Mouse (Mus musculus) neural tube, embryonic 14.5 days (tissue): Measurements from ENCODE around the gene Erc2. TPM values are rescaled to one million over a fixed set of nuclear protein-coding genes. Genes with fewer than 3 reads are reported as not detected.

ENCODE experiments used
- ATAC-seq: fragments of 200-750 bp; cut with Nextera tagmentation; 2 replicates; pipeline ENCODE4 v1.8.0; 2017; ENCODE audit warnings: low read depth, mild to moderate bottlenecking, moderate TSS enrichment, moderate library complexity
- H3K27ac ChIP-seq: fragments of 300-500 bp; sonication (generic); 2 replicates; pipeline ENCODE4 v1.5.1; 2014; ENCODE audit warnings: low read depth, mild to moderate bottlenecking, control low read depth, low read length, moderate library complexity, mixed read lengths
- H3K27me3 ChIP-seq: fragments of 300-500 bp; sonication (generic); 2 replicates; pipeline ENCODE4 v1.6.1; 2014; ENCODE audit warnings: low read length; ENCODE audit not compliant: control insufficient read depth, insufficient read depth
- H3K36me3 ChIP-seq: fragments of 300-500 bp; sonication (generic); 2 replicates; pipeline ENCODE4 v1.6.1; 2014; ENCODE audit warnings: low read length, mixed read lengths; ENCODE audit not compliant: control insufficient read depth, insufficient read depth
- H3K4me1 ChIP-seq: fragments of 300-500 bp; sonication (generic); 2 replicates; pipeline ENCODE4 v1.6.1; 2014; ENCODE audit warnings: low read length; ENCODE audit not compliant: control insufficient read depth, insufficient read depth
- H3K4me2 ChIP-seq: fragments of 300-500 bp; sonication (generic); 2 replicates; pipeline ENCODE4 v1.6.1; 2014; ENCODE audit warnings: mild to moderate bottlenecking, low read depth, low read length, control low read depth
- H3K4me3 ChIP-seq: fragments of 300-500 bp; sonication (generic); 2 replicates; pipeline ENCODE4 v1.5.1; 2014; ENCODE audit warnings: low read depth, low read length, control low read depth, mixed read lengths
- H3K9ac ChIP-seq: fragments of 300-500 bp; sonication (generic); replicated peaks from 2 replicates; pipeline ENCODE4 v1.6.1; 2014; ENCODE audit warnings: low read depth, mild to moderate bottlenecking, control low read depth, low read length, mixed read lengths
- H3K9me3 ChIP-seq: fragments of 300-500 bp; sonication (generic); 2 replicates; pipeline ENCODE4 v1.6.1; 2016; ENCODE audit warnings: low read length; ENCODE audit not compliant: control insufficient read depth
- WGBS: fragments of 180-500 bp; shearing (Covaris S2); extraction: QIAGEN DNeasy Blood & Tissue Kit; methylation state at CpG from one replicate; pipeline ENCODE4 v1.1.7; 2014; 5-methylcytosine and 5-hydroxymethylcytosine counted together
- polyA plus RNA-seq: library from polyadenylated mRNA; unstranded; fragments of >200 nt; fragmentation: Nextera tagmentation; extraction: Ambion mirVana; gene quantifications from 2 replicates; pipeline ENCODE4 v1.2.1, GENCODE M21; 2014

Erc2 gene
- polyA plus RNA-seq, 1 experiment from 2014 or later = 117 TPM

DNA sequence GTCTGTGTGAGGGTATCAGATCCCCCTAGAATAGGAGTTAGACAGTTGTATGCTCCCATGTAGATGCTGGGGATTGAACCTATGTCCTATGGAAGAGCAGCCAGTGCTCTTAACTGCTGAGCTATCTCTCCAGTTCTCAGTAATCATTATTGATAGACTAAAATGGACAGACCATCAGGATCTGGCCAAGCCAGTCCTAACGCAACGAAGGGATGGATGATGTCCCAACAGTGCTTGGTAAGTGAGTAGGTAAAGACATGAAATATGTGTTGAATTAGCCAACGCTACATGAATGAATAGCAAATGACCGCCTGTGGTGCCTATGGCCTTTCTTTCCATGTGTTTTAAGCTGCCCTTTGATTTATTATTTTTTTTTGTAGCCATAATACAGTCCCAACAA, 871.6 kb downstream of the Erc2 start:
- no peaks in the 10 kb centered on the region for H3K27me3 ChIP-seq
- no peaks in the 10 kb centered on the region for H3K9me3 ChIP-seq
- H3K27ac ChIP-seq = no peak overlapping the region
- H3K4me3 ChIP-seq = no peak overlapping the region
- no peak overlapping the region for H3K9ac ChIP-seq
- 77% methylated on average over 4 of the region's 4 CpGs for WGBS
- no peak for ATAC-seq
- no peaks in the 10 kb centered on the region for H3K36me3 ChIP-seq
- H3K4me1 ChIP-seq = no peaks in the 10 kb centered on the region
- H3K4me2 ChIP-seq = no peak overlapping the region

DNA sequence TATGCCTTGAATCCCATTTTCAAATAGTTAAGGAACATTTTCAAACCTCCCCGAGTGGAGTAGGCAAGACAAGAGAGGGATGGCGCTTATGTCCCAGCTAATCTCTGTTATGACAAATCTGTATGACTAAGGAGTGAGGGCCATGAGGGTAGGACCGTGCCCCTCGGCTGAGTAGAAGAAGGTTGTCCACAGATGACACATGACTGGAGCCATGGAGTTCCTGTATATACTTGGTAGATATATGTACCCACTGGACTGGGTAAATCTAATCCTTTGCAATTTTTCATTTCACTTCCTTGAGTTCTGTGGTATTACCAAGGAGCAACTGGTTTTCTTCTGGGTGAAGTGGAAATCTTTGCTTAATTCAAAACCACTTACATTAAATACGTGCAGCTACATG, 872.0 kb downstream of the Erc2 start:
- WGBS = 91% methylated on average over 5 of the region's 5 CpGs
- H3K4me2 ChIP-seq = no peak overlapping the region
- no peaks in the 10 kb centered on the region for H3K9me3 ChIP-seq
- H3K9ac ChIP-seq = no peak overlapping the region
- no peak overlapping the region for H3K27ac ChIP-seq
- no peaks in the 10 kb centered on the region for H3K36me3 ChIP-seq
- H3K4me1 ChIP-seq = no peaks in the 10 kb centered on the region
- no peak overlapping the region for H3K4me3 ChIP-seq
- no peak for ATAC-seq
- H3K27me3 ChIP-seq = no peaks in the 10 kb centered on the region

DNA sequence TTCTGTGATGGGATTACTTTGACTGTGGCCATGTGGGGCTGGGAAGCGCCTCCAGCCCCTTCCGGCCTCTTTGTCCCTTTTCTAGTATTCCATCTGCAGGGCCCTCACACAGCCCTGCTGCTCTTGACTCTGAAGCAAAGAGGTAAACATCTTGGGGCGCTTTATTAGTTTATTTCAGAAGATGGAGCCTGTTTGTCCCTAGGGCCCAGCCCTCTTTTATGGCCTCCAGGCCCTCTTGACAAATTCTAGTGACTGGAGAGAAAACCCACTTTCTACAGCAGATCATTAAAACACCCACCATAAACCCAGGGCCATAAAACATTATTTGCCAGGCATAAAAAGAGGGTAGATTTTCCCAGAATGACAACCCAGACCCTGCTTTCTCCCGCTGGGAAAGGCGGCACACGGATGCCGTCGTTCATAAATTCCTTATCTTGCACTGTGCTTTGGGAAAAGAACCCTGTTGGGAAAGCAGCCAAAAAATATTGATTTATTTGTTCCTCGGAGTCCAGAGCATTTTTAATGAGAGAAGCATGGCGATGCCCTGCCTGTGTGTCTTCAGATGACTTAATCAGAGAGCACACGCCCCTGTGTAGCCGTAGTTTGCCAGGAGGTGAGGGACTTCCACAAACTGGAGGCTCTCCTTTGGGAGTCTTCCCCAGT, 879.1 kb downstream of the Erc2 start:
- H3K4me1 ChIP-seq = peaks cover 4% of the 10 kb centered on the region; the same call in 1 of the 2 replicates
- no peak overlapping the region for H3K9ac ChIP-seq
- no peak overlapping the region for H3K4me2 ChIP-seq
- H3K27me3 ChIP-seq = peaks cover 2% of the 10 kb centered on the region; the same call in 1 of the 2 replicates
- WGBS = 19% methylated on average over 12 of the region's 12 CpGs
- no peak overlapping the region for H3K4me3 ChIP-seq
- ATAC-seq = no peak
- H3K36me3 ChIP-seq = no peaks in the 10 kb centered on the region
- H3K9me3 ChIP-seq = no peaks in the 10 kb centered on the region
- H3K27ac ChIP-seq = no peak overlapping the region

DNA sequence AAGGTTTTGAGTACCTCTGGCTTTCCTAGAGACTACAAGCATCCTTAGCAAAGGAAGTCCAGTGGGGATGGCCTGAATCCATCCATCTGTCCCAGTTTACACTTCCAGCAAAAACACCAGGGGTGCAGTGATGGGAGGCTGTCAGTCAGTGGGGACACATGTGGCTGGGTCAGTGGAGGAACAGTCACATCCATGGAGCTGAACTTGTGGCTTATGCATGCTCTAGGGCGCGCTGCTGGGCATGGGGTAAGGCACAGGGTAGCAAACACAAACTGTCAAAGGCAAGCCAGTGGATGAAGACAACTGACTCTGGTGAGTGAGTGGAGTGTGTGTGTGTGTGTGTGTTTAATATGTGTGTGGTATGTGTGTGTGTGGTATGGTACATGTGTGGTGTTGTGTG, 881.0 kb downstream of the Erc2 start:
- Histone ChIP-seq H3K9ac (no peak overlapping the region), H3K4me2 (no peak overlapping the region), H3K36me3 (no peaks in the 10 kb centered on the region), H3K4me1 (peaks cover 4% of the 10 kb centered on the region; the same call in 1 of the 2 replicates), H3K9me3 (no peaks in the 10 kb centered on the region), H3K27ac (no peak overlapping the region), H3K27me3 (peaks cover 7% of the 10 kb centered on the region), H3K4me3 (no peak overlapping the region)
- 81% methylated on average over 2 of the region's 2 CpGs for WGBS
- ATAC-seq = no peak

DNA sequence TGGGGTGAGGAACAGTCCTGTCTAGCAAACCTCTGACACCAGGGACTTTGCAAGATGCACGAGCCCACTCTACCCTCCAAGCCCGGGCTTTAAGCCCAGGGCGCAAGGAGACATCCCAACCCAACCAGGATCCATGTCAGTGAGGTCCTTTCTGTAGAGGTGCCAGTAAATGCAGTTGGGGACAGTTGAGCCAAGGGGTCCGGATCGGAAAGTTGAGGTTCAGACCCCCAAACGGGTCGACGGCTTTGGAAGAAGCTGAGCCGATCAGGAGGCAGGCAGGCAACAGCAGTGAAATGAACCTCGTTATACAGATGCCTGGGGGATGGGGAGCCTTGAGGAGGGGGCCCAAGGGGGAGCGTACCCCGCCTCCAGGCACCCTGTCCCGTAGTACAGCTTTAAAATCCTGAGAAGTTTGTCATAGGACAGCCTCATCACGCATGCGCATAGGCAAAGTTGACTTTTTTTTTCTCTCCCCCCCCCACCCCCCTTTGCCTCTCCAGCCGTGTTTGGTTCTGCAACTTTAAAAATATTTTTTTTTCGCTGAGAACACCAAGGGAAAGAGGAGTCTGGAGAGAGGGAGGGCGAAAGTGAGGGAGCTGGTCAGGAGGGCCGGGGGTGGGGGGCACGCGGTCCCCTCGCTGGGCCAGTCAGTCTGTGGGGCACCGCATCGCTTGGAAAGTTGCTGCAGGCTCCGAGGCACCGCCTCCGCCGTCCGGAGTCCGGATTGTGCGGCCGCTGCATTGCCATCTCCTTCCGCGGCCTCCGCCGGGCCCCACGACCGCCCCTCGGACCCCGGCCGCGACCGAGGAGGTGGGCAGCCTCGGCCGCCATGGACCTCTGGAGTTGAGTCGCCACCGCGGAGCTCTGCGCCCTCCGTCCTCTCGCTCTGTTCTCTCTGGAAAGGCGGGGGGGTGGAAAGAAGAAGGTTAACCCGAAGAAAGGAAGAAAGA, 882.1 kb downstream of the Erc2 start, which contains the start of gene Wnt5a:
Wnt5a (plus strand) TSS at position 650 of the 950 bp plus-strand sequence.
- Histone ChIP-seq H3K9ac (peak within 1 kb of the TSS; percentile 65), H3K27ac (peak within 1 kb of the TSS; percentile 66), H3K4me2 (peak within 1 kb of the TSS; percentile 95), H3K36me3 (no peaks in the 10 kb centered on the region), H3K9me3 (no peaks in the 10 kb centered on the region), H3K27me3 (peaks cover 13% of the 10 kb centered on the region), H3K4me1 (peaks cover 9% of the 10 kb centered on the region; the same call in 1 of the 2 replicates), H3K4me3 (peak within 1 kb of the TSS; percentile 59)
- ATAC-seq = no peak
- WGBS = 2% methylated on average over 53 of the region's 53 CpGs

DNA sequence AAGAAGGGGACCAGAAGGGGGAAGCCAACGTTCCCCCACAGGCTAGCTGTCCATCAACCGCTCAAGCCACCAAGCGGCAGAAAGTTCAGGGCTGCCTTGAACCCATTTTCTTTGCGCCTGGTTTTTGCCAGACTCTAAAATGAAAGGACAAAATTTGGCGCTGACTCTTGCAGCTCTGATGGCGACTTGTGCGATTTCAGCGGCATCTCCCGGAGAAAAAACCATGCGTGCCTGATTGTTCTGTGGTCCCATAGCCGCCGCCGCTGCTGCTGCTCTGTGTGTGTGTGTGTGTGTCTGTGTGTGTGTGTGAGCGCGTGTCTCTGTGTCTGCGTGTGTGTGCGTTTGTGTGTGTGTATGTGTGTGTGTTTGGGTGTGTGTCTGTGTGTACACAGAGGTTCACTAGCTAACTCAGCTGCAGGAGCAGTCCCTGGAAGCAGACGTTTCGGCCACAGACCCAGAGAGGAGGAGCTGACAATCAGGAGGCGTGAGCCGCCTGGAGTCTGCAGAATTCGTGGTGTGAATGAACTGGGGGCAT, 882.9 kb downstream of the Erc2 start:
- H3K4me2 ChIP-seq = peak overlapping the region; percentile 95
- H3K27me3 ChIP-seq = peaks cover 13% of the 10 kb centered on the region
- H3K4me1 ChIP-seq = peaks cover 16% of the 10 kb centered on the region
- ATAC-seq = peak; percentile 36; the same call in 1 of the 2 replicates
- under 1% methylated on average over 22 of the region's 22 CpGs for WGBS
- H3K9me3 ChIP-seq = no peaks in the 10 kb centered on the region
- peak overlapping the region; percentile 59 for H3K4me3 ChIP-seq
- H3K9ac ChIP-seq = peak overlapping the region; percentile 65
- no peaks in the 10 kb centered on the region for H3K36me3 ChIP-seq
- H3K27ac ChIP-seq = peak overlapping the region; percentile 66

DNA sequence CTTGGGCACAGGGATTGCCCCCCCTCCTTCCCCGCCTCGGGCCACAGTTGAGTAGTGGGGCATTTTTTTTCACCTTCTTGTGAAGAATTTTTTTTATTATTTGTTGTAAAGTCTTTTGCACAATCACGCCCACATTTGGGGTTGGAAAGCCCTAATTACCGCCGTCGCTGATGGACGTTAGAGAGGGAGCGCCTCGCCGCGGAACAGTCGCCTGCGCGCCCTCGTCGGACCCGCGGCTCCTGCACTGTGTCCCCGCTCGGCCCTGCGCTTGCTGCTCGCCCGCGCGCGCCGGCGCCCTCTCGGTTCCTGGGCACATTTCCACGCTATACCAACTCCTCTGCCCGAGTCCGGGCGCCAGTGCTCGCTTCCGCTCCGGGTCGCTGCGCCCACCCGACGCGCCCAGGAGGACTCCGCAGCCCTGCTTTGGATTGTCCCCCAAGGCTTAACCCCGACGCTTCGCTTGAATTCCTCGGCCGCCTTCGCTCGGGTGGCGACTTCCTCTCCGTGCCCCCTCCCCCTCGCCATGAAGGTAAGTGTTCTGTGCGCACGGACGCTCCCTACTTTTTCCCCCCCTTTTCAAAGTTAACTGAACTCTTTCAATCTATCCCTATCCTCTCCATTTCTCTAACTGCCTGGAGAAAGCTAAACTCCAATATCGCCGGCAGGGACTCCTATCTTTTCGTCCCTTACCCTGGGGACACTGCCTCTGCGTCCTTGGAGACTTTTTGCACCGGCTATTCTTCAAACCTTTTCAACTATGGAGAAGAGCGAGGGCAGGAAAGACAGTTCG, 883.6 kb downstream of the Erc2 start:
- Histone ChIP-seq H3K36me3 (no peaks in the 10 kb centered on the region), H3K4me2 (peak overlapping the region; percentile 95), H3K9ac (peak overlapping the region; percentile 65), H3K4me1 (peaks cover 22% of the 10 kb centered on the region), H3K4me3 (peak overlapping the region; percentile 59), H3K27me3 (peaks cover 17% of the 10 kb centered on the region), H3K27ac (peak overlapping the region; percentile 66), H3K9me3 (no peaks in the 10 kb centered on the region)
- peak; percentile 32 for ATAC-seq
- WGBS = under 1% methylated on average over 62 of the region's 62 CpGs

DNA sequence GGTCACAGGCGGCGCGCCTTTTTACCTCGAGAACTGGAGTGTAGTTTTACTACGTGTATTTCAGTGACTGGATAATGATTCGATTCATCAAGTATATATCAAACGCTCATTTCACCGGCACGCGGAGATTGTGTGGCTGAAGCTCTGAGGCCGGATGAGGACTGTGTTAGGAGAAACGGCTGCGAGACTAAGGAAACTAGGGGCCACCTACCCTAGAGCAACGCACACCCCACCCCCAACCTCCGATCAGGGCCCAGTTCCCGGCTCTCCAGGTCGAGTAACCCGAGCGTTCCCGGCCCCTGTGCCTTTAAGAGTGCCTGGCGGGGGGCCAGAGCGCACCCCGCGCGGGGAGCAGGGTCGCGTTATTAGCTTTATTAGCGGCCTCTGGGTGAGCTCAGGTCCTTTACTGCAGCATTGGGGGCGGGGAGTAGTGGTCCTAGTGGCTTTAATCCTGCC, 884.2 kb downstream of the Erc2 start:
- Histone ChIP-seq H3K4me2 (peak overlapping the region; percentile 95), H3K27me3 (peaks cover 17% of the 10 kb centered on the region), H3K27ac (0 out of 2 replicates have a peak overlapping the region, but pooled peaks have one; percentile 66), H3K9ac (peak overlapping the region; percentile 65), H3K36me3 (no peaks in the 10 kb centered on the region), H3K4me1 (peaks cover 28% of the 10 kb centered on the region), H3K9me3 (no peaks in the 10 kb centered on the region), H3K4me3 (peak overlapping the region; percentile 59)
- under 1% methylated on average over 29 of the region's 29 CpGs for WGBS
- ATAC-seq = no peak
